Mouse (Mus musculus) cerebellum, postnatal 36 days (tissue): ENCODE results near the gene Tmem102.

Experiments
- DNase-seq, 2 experiments: peaks; one replicate each; pipeline ENCODE4 v3.0.0; 2021 to 2022; ENCODE audit warnings: mixed read lengths in 2 of 2

Gene Tmem102

GRCm38 (mm10) chr11:69818871-69819270, 13.4 kb upstream of the Tmem102 start:
- no peak for DNase-seq

- DNase-seq: no peak
These were observed 12.9 kb upstream of the Tmem102 start, which contains the start of gene Spem2 for GRCm38 (mm10) chr11:69818365-69818764. Spem2 (minus strand) TSS chr11:69818465.

GRCm38 (mm10) chr11:69816520-69816919, 11.1 kb upstream of the Tmem102 start:
- DNase-seq: no peak

GRCm38 (mm10) chr11:69815155-69815554, 9.7 kb upstream of the Tmem102 start, which contains the start of gene Gm39566:
Gm39566 (minus strand) TSS chr11:69815298.
- DNase-seq: no peak

- DNase-seq: no peak
These were observed 4.9 kb upstream of the Tmem102 start for GRCm38 (mm10) chr11:69810280-69810679.

GRCm38 (mm10) chr11:69807641-69808040, 2.2 kb upstream of the Tmem102 start:
- DNase-seq: no peak

GRCm38 (mm10) chr11:69806378-69806777, 954 bp upstream of the Tmem102 start:
- no peak for DNase-seq

GRCm38 (mm10) chr11:69804652-69804940, 828 bp downstream of the Tmem102 start:
- DNase-seq: no peak

GRCm38 (mm10) chr11:69803786-69804651, 1.4 kb downstream of the Tmem102 start:
- DNase-seq: peak; percentile 51 to 60

- DNase-seq: no peak
These were observed 2.1 kb downstream of the Tmem102 start for GRCm38 (mm10) chr11:69803328-69803727.

GRCm38 (mm10) chr11:69802648-69803105, 2.7 kb downstream of the Tmem102 start:
- peak; percentile 52 to 67 for DNase-seq

GRCm38 (mm10) chr11:69801379-69801977, 3.9 kb downstream of the Tmem102 start, which contains the start of gene Fgf11:
Fgf11 (minus strand) TSS chr11:69801857.
- no peak for DNase-seq

GRCm38 (mm10) chr11:69800392-69801197, 4.8 kb downstream of the Tmem102 start:
- peak in 1 of 2 experiments; percentile 45 for DNase-seq

- DNase-seq: no peak
These were observed 5.4 kb downstream of the Tmem102 start for GRCm38 (mm10) chr11:69800138-69800391.

- no peak for DNase-seq
These were observed 5.9 kb downstream of the Tmem102 start for GRCm38 (mm10) chr11:69799394-69800137.

GRCm38 (mm10) chr11:69797924-69798323, 7.5 kb downstream of the Tmem102 start:
- no peak for DNase-seq

- no peak for DNase-seq
These were observed 9.4 kb downstream of the Tmem102 start for GRCm38 (mm10) chr11:69795983-69796435.

GRCm38 (mm10) chr11:69795168-69795982, 10.0 kb downstream of the Tmem102 start, which contains the start of gene Chrnb1:
Chrnb1 (minus strand) TSS chr11:69795943.
- peak; percentile 85 to 91 for DNase-seq

- no peak for DNase-seq
These were observed 12.0 kb downstream of the Tmem102 start for GRCm38 (mm10) chr11:69793429-69793828.

GRCm38 (mm10) chr11:69791420-69791819, 14.0 kb downstream of the Tmem102 start:
- no peak for DNase-seq

- DNase-seq: no peak
These were observed 16.0 kb downstream of the Tmem102 start for GRCm38 (mm10) chr11:69789431-69789830.

GRCm38 (mm10) chr11:69787306-69787705, 18.1 kb downstream of the Tmem102 start:
- DNase-seq: no peak
